Mouse (Mus musculus) ovary, adult 18-20 months (tissue): ENCODE results near the gene Samd4b.
"Not testable (repeated sequence)": the region's sequence is repeated elsewhere in the genome, so short reads cannot be mapped to it uniquely, and the experiment has no call there.

Experiments
- DNase-seq: peaks from one replicate; pipeline ENCODE4 v3.0.0; 2022; ENCODE audit warnings: low spot score, mixed read lengths

The Samd4b gene

GRCm38 (mm10) chr7:28561967-28562366 lies 36.0 kb downstream of the Samd4b start:
- no peak for DNase-seq

- DNase-seq, result no peak
Measured at GRCm38 (mm10) chr7:28560856-28561255, 37.1 kb downstream of the Samd4b start.

- DNase-seq, result peak; percentile 37
Measured at GRCm38 (mm10) chr7:28558486-28558885, 39.5 kb downstream of the Samd4b start.

- no peak for DNase-seq
Measured at GRCm38 (mm10) chr7:28557708-28558107, 40.2 kb downstream of the Samd4b start.

- DNase-seq, result no peak
Measured at GRCm38 (mm10) chr7:28557069-28557468, 40.9 kb downstream of the Samd4b start.

GRCm38 (mm10) chr7:28555939-28556535 lies 41.9 kb downstream of the Samd4b start:
- no peak for DNase-seq

GRCm38 (mm10) chr7:28553076-28553475 lies 44.9 kb downstream of the Samd4b start:
- DNase-seq, result no peak

GRCm38 (mm10) chr7:28547628-28548027 lies 50.3 kb downstream of the Samd4b start:
- no peak for DNase-seq

- DNase-seq, result no peak
Measured at GRCm38 (mm10) chr7:28547154-28547553, 50.8 kb downstream of the Samd4b start, which contains the start of gene Nccrp1. Gene Nccrp1, minus strand, starts transcription at chr7:28547254.

- no peak for DNase-seq
Measured at GRCm38 (mm10) chr7:28546649-28547048, 51.3 kb downstream of the Samd4b start.

GRCm38 (mm10) chr7:28545891-28546210 lies 52.1 kb downstream of the Samd4b start:
- no peak for DNase-seq

GRCm38 (mm10) chr7:28545048-28545890 lies 52.7 kb downstream of the Samd4b start:
- no peak for DNase-seq

GRCm38 (mm10) chr7:28544051-28544601 lies 53.8 kb downstream of the Samd4b start:
- no peak for DNase-seq

- no peak for DNase-seq
Measured at GRCm38 (mm10) chr7:28540526-28540925, 57.4 kb downstream of the Samd4b start, which contains the start of gene Sycn. Gene Sycn, plus strand, starts transcription at chr7:28540885.

- not testable (repeated sequence) for DNase-seq
Measured at GRCm38 (mm10) chr7:28538886-28539285, 59.1 kb downstream of the Samd4b start.

GRCm38 (mm10) chr7:28532005-28532404 lies 65.9 kb downstream of the Samd4b start:
- no peak for DNase-seq

GRCm38 (mm10) chr7:28527922-28528719 lies 69.8 kb downstream of the Samd4b start:
- peak; percentile 30 for DNase-seq

GRCm38 (mm10) chr7:28522536-28522935 lies 75.4 kb downstream of the Samd4b start, which contains the start of gene Ifnl3:
Gene Ifnl3, plus strand, starts transcription at chr7:28522836.
- DNase-seq, result not testable (repeated sequence)

- no peak for DNase-seq
Measured at GRCm38 (mm10) chr7:28511441-28511840, 86.5 kb downstream of the Samd4b start.

- DNase-seq, result not testable (repeated sequence)
Measured at GRCm38 (mm10) chr7:28510405-28510974, 87.5 kb downstream of the Samd4b start, which contains the start of gene Ifnl2. Gene Ifnl2, minus strand, starts transcription at chr7:28510455.

- DNase-seq, result not testable (repeated sequence)
Measured at GRCm38 (mm10) chr7:28509121-28509520, 88.8 kb downstream of the Samd4b start.

- DNase-seq, result no peak
Measured at GRCm38 (mm10) chr7:28505585-28505984, 92.4 kb downstream of the Samd4b start.
